Mouse (Mus musculus) neural tube, embryonic 14.5 days (tissue): ENCODE results near the gene Sik3. TPM values are rescaled to one million over a fixed set of nuclear protein-coding genes. Genes with fewer than 3 reads are reported as not detected.

ENCODE experiments used
- ATAC-seq: fragments of 200-750 bp; cut with Nextera tagmentation; 2 replicates; pipeline ENCODE4 v1.8.0; 2017; ENCODE audit warnings: low read depth, mild to moderate bottlenecking, moderate TSS enrichment, moderate library complexity
- H3K27ac ChIP-seq: fragments of 300-500 bp; sonication (generic); 2 replicates; pipeline ENCODE4 v1.5.1; 2014; ENCODE audit warnings: low read depth, mild to moderate bottlenecking, control low read depth, low read length, moderate library complexity, mixed read lengths
- H3K27me3 ChIP-seq: fragments of 300-500 bp; sonication (generic); 2 replicates; pipeline ENCODE4 v1.6.1; 2014; ENCODE audit warnings: low read length; ENCODE audit not compliant: control insufficient read depth, insufficient read depth
- H3K36me3 ChIP-seq: fragments of 300-500 bp; sonication (generic); 2 replicates; pipeline ENCODE4 v1.6.1; 2014; ENCODE audit warnings: low read length, mixed read lengths; ENCODE audit not compliant: control insufficient read depth, insufficient read depth
- H3K4me1 ChIP-seq: fragments of 300-500 bp; sonication (generic); 2 replicates; pipeline ENCODE4 v1.6.1; 2014; ENCODE audit warnings: low read length; ENCODE audit not compliant: control insufficient read depth, insufficient read depth
- H3K4me2 ChIP-seq: fragments of 300-500 bp; sonication (generic); 2 replicates; pipeline ENCODE4 v1.6.1; 2014; ENCODE audit warnings: mild to moderate bottlenecking, low read depth, low read length, control low read depth
- H3K4me3 ChIP-seq: fragments of 300-500 bp; sonication (generic); 2 replicates; pipeline ENCODE4 v1.5.1; 2014; ENCODE audit warnings: low read depth, low read length, control low read depth, mixed read lengths
- H3K9ac ChIP-seq: fragments of 300-500 bp; sonication (generic); replicated peaks from 2 replicates; pipeline ENCODE4 v1.6.1; 2014; ENCODE audit warnings: low read depth, mild to moderate bottlenecking, control low read depth, low read length, mixed read lengths
- H3K9me3 ChIP-seq: fragments of 300-500 bp; sonication (generic); 2 replicates; pipeline ENCODE4 v1.6.1; 2016; ENCODE audit warnings: low read length; ENCODE audit not compliant: control insufficient read depth
- WGBS: fragments of 180-500 bp; shearing (Covaris S2); extraction: QIAGEN DNeasy Blood & Tissue Kit; methylation state at CpG from one replicate; pipeline ENCODE4 v1.1.7; 2014; 5-methylcytosine and 5-hydroxymethylcytosine counted together
- polyA plus RNA-seq: library from polyadenylated mRNA; unstranded; fragments of >200 nt; fragmentation: Nextera tagmentation; extraction: Ambion mirVana; gene quantifications from 2 replicates; pipeline ENCODE4 v1.2.1, GENCODE M21; 2014

Gene Sik3
- polyA plus RNA-seq, 1 experiment from 2014 or later: 10.5 TPM

GRCm38 (mm10) chr9:46185191-46185590 lies 172.6 kb downstream of the Sik3 start:
- Histone ChIP-seq H3K9ac (no peak overlapping the region), H3K4me3 (no peak overlapping the region), H3K4me1 (no peaks in the 10 kb centered on the region), H3K27me3 (no peaks in the 10 kb centered on the region), H3K4me2 (no peak overlapping the region), H3K27ac (no peak overlapping the region), H3K9me3 (no peaks in the 10 kb centered on the region), H3K36me3 (no peaks in the 10 kb centered on the region)
- no peak for ATAC-seq
- 55% methylated on average over 2 of the region's 2 CpGs for WGBS

- H3K9ac ChIP-seq: no peak overlapping the region
- no peaks in the 10 kb centered on the region for H3K4me1 ChIP-seq
- H3K9me3 ChIP-seq: no peaks in the 10 kb centered on the region
- H3K4me3 ChIP-seq: no peak overlapping the region
- H3K27me3 ChIP-seq: no peaks in the 10 kb centered on the region
- 93% methylated on average over 1 of the region's 1 CpGs for WGBS
- no peak overlapping the region for H3K4me2 ChIP-seq
- no peak for ATAC-seq
- H3K36me3 ChIP-seq: no peaks in the 10 kb centered on the region
- no peak overlapping the region for H3K27ac ChIP-seq
Measured at GRCm38 (mm10) chr9:46186387-46186786, 173.8 kb downstream of the Sik3 start.

DNA sequence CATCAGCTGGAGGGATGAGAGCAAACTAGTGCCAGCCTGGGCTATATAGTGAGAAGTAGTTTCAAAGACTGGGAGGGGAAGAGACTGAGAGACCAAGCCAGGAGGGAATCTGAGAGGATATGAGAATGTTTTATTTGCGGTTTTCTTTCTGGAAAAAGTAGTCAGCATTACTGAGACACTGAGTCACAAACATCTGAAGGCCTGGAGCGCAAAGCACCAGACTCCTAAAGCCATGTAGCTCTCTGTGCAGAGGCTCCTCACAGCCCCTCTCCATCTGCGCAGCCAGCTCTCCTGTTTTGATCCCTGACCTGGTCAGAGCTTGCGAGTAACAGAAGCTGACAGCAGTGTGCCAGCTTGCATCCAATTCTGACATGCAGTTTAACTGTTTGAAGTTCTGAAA lies 175.8 kb downstream of the Sik3 start:
- H3K4me3 ChIP-seq: no peak overlapping the region
- no peaks in the 10 kb centered on the region for H3K36me3 ChIP-seq
- no peak for ATAC-seq
- H3K4me2 ChIP-seq: no peak overlapping the region
- no peak overlapping the region for H3K27ac ChIP-seq
- no peak overlapping the region for H3K9ac ChIP-seq
- no peaks in the 10 kb centered on the region for H3K4me1 ChIP-seq
- no peaks in the 10 kb centered on the region for H3K27me3 ChIP-seq
- no peaks in the 10 kb centered on the region for H3K9me3 ChIP-seq
- 89% methylated on average over 4 of the region's 4 CpGs for WGBS

GRCm38 (mm10) chr9:46188956-46189355 lies 176.3 kb downstream of the Sik3 start:
- Histone ChIP-seq H3K27ac (no peak overlapping the region), H3K4me2 (no peak overlapping the region), H3K4me3 (no peak overlapping the region), H3K9ac (no peak overlapping the region), H3K27me3 (no peaks in the 10 kb centered on the region), H3K9me3 (no peaks in the 10 kb centered on the region), H3K36me3 (0 out of 2 replicates have a peak, but pooled peaks cover 1% of the 10 kb centered on the region), H3K4me1 (no peaks in the 10 kb centered on the region)
- 44% methylated on average over 5 of the region's 5 CpGs for WGBS
- ATAC-seq: no peak

GRCm38 (mm10) chr9:46189381-46189780 lies 176.8 kb downstream of the Sik3 start:
- no peak overlapping the region for H3K27ac ChIP-seq
- 84% methylated on average over 10 of the region's 10 CpGs for WGBS
- ATAC-seq: no peak

DNA sequence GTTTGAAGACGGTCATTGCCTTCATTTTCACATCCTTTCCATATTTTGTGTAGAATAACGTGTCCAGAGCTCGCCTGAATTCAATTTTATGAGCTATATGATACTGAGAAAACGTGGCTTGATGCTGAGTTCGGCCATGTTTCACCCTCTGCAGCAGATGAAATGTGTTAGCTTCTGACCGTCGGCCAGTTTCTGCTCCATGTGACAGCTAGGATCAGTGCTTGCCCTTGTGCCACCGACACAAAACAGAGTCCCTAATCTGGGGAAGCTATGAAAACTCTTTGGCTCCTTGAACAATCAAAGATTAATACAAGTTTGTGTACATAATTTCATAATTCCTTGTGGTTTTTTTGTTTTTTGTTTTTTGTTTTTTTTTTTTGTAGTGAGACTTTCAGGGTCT lies 178.6 kb downstream of the Sik3 start:
- WGBS: 78% methylated on average over 8 of the region's 8 CpGs
- H3K9ac ChIP-seq: no peak overlapping the region
- no peaks in the 10 kb centered on the region for H3K9me3 ChIP-seq
- H3K4me3 ChIP-seq: no peak overlapping the region
- no peaks in the 10 kb centered on the region for H3K4me1 ChIP-seq
- peaks cover 11% of the 10 kb centered on the region; the same call in 1 of the 2 replicates for H3K36me3 ChIP-seq
- H3K27ac ChIP-seq: no peak overlapping the region
- ATAC-seq: no peak
- no peak overlapping the region for H3K4me2 ChIP-seq
- H3K27me3 ChIP-seq: no peaks in the 10 kb centered on the region

More at GRCm38 (mm10) chr9:46189381-46189780, 176.8 kb downstream of the Sik3 start:
- H3K9ac ChIP-seq: no peak overlapping the region
- no peak overlapping the region for H3K4me2 ChIP-seq
- H3K9me3 ChIP-seq: no peaks in the 10 kb centered on the region
- H3K27me3 ChIP-seq: no peaks in the 10 kb centered on the region
- H3K4me1 ChIP-seq: no peaks in the 10 kb centered on the region
- 0 out of 2 replicates have a peak, but pooled peaks cover 5% of the 10 kb centered on the region for H3K36me3 ChIP-seq
- no peak overlapping the region for H3K4me3 ChIP-seq

GRCm38 (mm10) chr9:46191644-46192043 lies 179.0 kb downstream of the Sik3 start:
- H3K4me1 ChIP-seq: no peaks in the 10 kb centered on the region
- no peak overlapping the region for H3K4me3 ChIP-seq
- H3K27ac ChIP-seq: no peak overlapping the region
- no peaks in the 10 kb centered on the region for H3K27me3 ChIP-seq
- no peaks in the 10 kb centered on the region for H3K9me3 ChIP-seq
- no peak overlapping the region for H3K4me2 ChIP-seq
- ATAC-seq: no peak
- 46% methylated on average over 1 of the region's 1 CpGs for WGBS
- H3K36me3 ChIP-seq: peaks cover 12% of the 10 kb centered on the region; the same call in 1 of the 2 replicates
- H3K9ac ChIP-seq: no peak overlapping the region

DNA sequence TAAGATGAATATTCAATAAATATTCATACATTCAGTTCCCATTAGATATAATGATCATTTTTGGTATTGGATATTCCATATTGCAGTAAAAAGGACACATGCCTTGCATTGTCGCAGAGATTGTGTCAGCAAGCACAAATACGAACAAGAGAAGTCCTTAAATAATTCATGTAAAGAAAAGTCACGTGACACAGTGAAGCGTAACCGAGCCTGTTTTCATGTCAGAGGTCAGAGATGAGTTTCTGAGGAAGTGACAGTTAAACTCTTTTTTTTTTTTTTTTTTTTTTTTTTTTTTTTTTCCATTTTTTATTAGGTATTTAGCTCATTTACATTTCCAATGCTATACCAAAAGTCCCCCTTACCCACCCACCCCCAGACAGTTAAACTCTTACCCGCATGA lies 180.0 kb downstream of the Sik3 start:
- Histone ChIP-seq H3K4me2 (no peak overlapping the region), H3K9me3 (no peaks in the 10 kb centered on the region), H3K27ac (no peak overlapping the region), H3K36me3 (peaks cover 12% of the 10 kb centered on the region; the same call in 1 of the 2 replicates), H3K4me3 (no peak overlapping the region), H3K27me3 (no peaks in the 10 kb centered on the region), H3K4me1 (no peaks in the 10 kb centered on the region), H3K9ac (no peak overlapping the region)
- 74% methylated on average over 6 of the region's 6 CpGs for WGBS
- ATAC-seq: no peak

DNA sequence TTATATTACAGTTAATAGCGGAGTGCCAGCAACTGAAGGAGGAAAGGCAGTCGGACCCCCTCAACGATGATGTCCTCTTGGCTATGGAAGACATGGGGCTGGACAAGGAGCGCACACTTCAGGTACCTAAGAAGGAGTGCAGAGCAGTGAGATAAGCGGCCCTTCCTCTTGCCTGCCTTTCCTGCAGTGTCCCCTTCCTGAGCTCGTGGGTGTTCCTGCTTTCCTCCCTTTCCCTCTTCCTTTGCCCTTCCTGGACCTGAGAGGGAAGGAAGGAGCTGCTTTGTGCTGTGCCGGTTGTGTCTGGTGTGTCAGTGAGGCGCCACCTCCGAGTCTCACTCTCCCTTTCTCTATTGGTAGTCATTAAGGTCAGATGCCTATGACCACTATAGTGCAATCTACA lies 182.2 kb downstream of the Sik3 start:
- 76% methylated on average over 9 of the region's 9 CpGs for WGBS
- Histone ChIP-seq H3K27me3 (no peaks in the 10 kb centered on the region), H3K9me3 (no peaks in the 10 kb centered on the region), H3K4me3 (no peak overlapping the region), H3K4me2 (no peak overlapping the region), H3K4me1 (no peaks in the 10 kb centered on the region), H3K36me3 (peaks cover 15% of the 10 kb centered on the region; the same call in 1 of the 2 replicates), H3K27ac (no peak overlapping the region), H3K9ac (no peak overlapping the region)
- no peak for ATAC-seq
